Mouse (Mus musculus) liver, postnatal 0 days (tissue): ENCODE measurements around the gene Hivep1.

ENCODE experiments used
- CTCF ChIP-seq: sonication (generic); IDR thresholded peaks from 2 replicates; pipeline ENCODE4 v1.5.1; 2016; ENCODE audit warnings: antibody characterized with exemption, low read depth
- EP300 ChIP-seq: IDR thresholded peaks from 2 replicates; pipeline ENCODE4 v1.6.1; 2016; ENCODE audit warnings: antibody characterized with exemption, low read depth, mild to moderate bottlenecking

- no peak for TF ChIP-seq CTCF
- TF ChIP-seq EP300, result no peak
Measured at GRCm38 (mm10) chr13:42149328-42150071, 97.7 kb downstream of the Hivep1 start.
